Mouse (Mus musculus) lung, postnatal 0 days (tissue): ENCODE results near the gene Ubxn10. TPM values are rescaled to one million over a fixed set of nuclear protein-coding genes. Genes with fewer than 3 reads are reported as not detected.

Source experiments
- ATAC-seq: fragments of 200-750 bp; cut with Nextera tagmentation; 2 replicates; pipeline ENCODE4 v1.8.0; 2017; ENCODE audit warnings: moderate library complexity
- DNase-seq: peaks from one replicate; pipeline ENCODE4 v3.0.0-alpha.2; 2016; ENCODE audit warnings: low spot score
- H3K27ac ChIP-seq: fragments of 300-500 bp; sonication (generic); 2 replicates; pipeline ENCODE4 v1.5.1; 2014; ENCODE audit warnings: antibody characterized with exemption, mild to moderate bottlenecking, low read length, mixed read lengths
- H3K27me3 ChIP-seq: fragments of 300-500 bp; sonication (generic); replicated peaks from 2 replicates; pipeline ENCODE4 v1.6.1; 2014; ENCODE audit warnings: low read length, mixed read lengths; ENCODE audit not compliant: insufficient read depth
- H3K36me3 ChIP-seq: fragments of 300-500 bp; sonication (generic); 2 replicates; pipeline ENCODE4 v1.6.1; 2014; ENCODE audit warnings: low read length, mixed read lengths; ENCODE audit not compliant: insufficient read depth
- H3K4me1 ChIP-seq: fragments of 300-500 bp; sonication (generic); 2 replicates; pipeline ENCODE4 v1.6.1; 2014; ENCODE audit warnings: antibody characterized with exemption, low read depth, low read length, mixed read lengths; ENCODE audit not compliant: insufficient read depth
- H3K4me2 ChIP-seq: fragments of 300-500 bp; sonication (generic); replicated peaks from 2 replicates; pipeline ENCODE4 v1.6.1; 2014; ENCODE audit warnings: low read depth, mild to moderate bottlenecking, low read length, moderate library complexity, mixed read lengths
- H3K4me3 ChIP-seq: fragments of 300-500 bp; sonication (generic); 2 replicates; pipeline ENCODE4 v1.5.1; 2014; ENCODE audit warnings: low read depth, low read length
- H3K9ac ChIP-seq: fragments of 300-500 bp; sonication (generic); replicated peaks from 2 replicates; pipeline ENCODE4 v1.6.1; 2014; ENCODE audit warnings: low read depth, mild to moderate bottlenecking
- H3K9me3 ChIP-seq: fragments of 300-500 bp; sonication (generic); 2 replicates; pipeline ENCODE4 v1.6.1; 2016; ENCODE audit warnings: low read length, mixed read lengths
- CTCF ChIP-seq: IDR thresholded peaks from 2 replicates; pipeline ENCODE4 v1.5.1; 2016; ENCODE audit warnings: antibody characterized with exemption, mild to moderate bottlenecking
- EP300 ChIP-seq: IDR thresholded peaks from 2 replicates; pipeline ENCODE4 v1.6.1; 2016; ENCODE audit warnings: antibody characterized with exemption, mild to moderate bottlenecking, control low read depth
- WGBS: fragments of 180-500 bp; shearing (Covaris S2); extraction: QIAGEN DNeasy Blood & Tissue Kit; methylation state at CpG from one replicate; pipeline ENCODE4 v1.1.7; 2014; 5-methylcytosine and 5-hydroxymethylcytosine counted together
- polyA plus RNA-seq: library from polyadenylated mRNA; unstranded; fragments of >200 nt; fragmentation: Nextera tagmentation; extraction: Ambion mirVana; gene quantifications from 2 replicates; pipeline ENCODE4 v1.2.1, GENCODE M21; 2015

Gene Ubxn10
- polyA plus RNA-seq, 1 experiment from 2014 or later, result 10.1 TPM

DNA sequence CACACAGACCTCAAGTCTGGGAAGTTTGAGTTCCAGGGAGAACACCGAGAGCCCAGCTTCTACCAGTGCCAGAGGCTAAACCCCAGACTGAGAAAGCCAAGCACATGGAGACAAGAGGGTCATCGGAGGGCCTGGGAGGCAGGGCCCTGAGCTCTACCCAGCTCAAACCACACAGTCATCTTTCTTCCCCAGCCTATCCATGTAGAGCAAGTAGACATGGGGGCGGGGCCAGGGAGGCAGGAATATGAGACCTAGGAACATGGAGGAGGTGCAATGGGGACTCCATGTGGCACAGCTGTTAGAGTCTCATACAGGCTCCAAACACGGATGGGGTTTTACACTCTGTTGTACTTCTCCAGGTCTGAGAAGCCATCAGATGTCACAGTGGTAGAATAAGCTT, 8.9 kb upstream of the Ubxn10 start:
- 51% methylated on average over 4 of the region's 4 CpGs for WGBS
- no peak overlapping the region for H3K4me3 ChIP-seq
- no peaks in the 10 kb centered on the region for H3K9me3 ChIP-seq
- peak; percentile 50 for ATAC-seq
- H3K27me3 ChIP-seq, result no peaks in the 10 kb centered on the region
- H3K4me2 ChIP-seq, result no peak overlapping the region
- TF ChIP-seq CTCF (peak; percentile 15; the same call in 1 of the 2 replicates), EP300 (no peak)
- H3K4me1 ChIP-seq, result no peaks in the 10 kb centered on the region
- H3K36me3 ChIP-seq, result no peaks in the 10 kb centered on the region
- H3K9ac ChIP-seq, result no peak overlapping the region
- DNase-seq, result peak; percentile 30
- H3K27ac ChIP-seq, result no peak overlapping the region

DNA sequence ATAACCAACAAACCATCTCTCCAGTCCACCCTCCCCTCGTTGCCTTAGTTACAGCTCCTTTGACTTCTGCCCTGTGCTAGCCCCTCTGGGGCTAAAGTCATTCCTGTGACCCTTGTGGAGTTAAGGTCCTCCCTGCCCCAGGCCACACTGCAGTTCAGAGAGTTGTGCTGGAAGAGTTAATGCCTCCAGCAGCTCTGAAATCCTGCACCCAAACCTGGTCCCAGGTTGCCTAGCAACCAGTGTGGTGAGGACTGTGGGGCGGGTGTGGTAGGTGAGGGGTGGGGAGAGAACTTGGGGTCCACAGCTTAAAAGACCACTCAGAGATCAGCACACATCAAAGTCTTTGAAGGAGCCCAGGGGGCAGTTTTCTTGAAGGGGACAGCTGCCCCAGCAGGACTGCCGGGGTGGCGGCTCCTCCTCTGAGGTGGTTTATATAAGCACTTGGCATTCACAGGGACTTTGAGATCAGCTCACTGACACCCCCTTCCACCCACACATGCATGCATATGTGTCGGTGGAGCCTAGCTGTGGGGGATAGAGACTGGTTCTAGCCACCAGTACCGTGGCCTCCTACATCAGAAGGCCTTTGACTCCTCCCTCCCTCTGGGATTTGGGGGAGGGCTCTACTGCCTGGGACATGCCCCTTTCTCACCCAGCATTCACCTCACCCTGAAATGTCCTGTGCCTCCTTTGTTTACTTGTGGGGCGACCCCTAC, 2.3 kb upstream of the Ubxn10 start:
- no peak overlapping the region for H3K9ac ChIP-seq
- TF ChIP-seq EP300 (no peak), CTCF (no peak)
- H3K4me3 ChIP-seq, result no peak overlapping the region
- H3K4me1 ChIP-seq, result peaks cover 7% of the 10 kb centered on the region; the same call in 1 of the 2 replicates
- no peaks in the 10 kb centered on the region for H3K9me3 ChIP-seq
- no peak overlapping the region for H3K27ac ChIP-seq
- ATAC-seq (no peak), DNase-seq (no peak)
- no peaks in the 10 kb centered on the region for H3K36me3 ChIP-seq
- WGBS, result 17% methylated on average over 7 of the region's 7 CpGs
- H3K4me2 ChIP-seq, result no peak overlapping the region
- H3K27me3 ChIP-seq, result no peaks in the 10 kb centered on the region

DNA sequence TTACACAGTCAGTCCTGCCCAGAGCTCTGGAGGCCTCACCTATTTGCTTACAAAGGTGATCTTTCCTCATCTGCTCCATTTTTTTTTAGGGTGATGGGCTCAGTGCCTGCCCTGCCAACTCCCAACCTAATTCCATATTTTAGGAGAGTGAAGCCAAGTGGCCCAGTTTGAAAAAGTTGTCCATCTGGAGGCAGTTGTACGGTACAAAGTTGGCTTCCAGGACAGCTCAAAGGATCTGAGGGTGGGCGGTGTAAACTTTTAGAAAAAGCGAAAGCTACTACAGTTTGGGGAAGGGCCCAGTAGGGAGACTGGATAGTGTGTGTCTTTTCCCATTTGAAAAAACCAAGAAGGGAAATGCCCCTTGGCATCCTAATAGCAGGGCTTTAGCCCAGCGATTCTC, 2.1 kb downstream of the Ubxn10 start:
- Histone ChIP-seq H3K9me3 (no peaks in the 10 kb centered on the region), H3K27ac (no peak overlapping the region), H3K4me3 (no peak overlapping the region), H3K9ac (no peak overlapping the region), H3K4me1 (peaks cover 7% of the 10 kb centered on the region; the same call in 1 of the 2 replicates), H3K27me3 (no peaks in the 10 kb centered on the region), H3K4me2 (no peak overlapping the region), H3K36me3 (no peaks in the 10 kb centered on the region)
- ATAC-seq, result no peak
- no peak for DNase-seq
- WGBS, result 86% methylated on average over 4 of the region's 4 CpGs
- TF ChIP-seq CTCF (no peak), EP300 (no peak)

DNA sequence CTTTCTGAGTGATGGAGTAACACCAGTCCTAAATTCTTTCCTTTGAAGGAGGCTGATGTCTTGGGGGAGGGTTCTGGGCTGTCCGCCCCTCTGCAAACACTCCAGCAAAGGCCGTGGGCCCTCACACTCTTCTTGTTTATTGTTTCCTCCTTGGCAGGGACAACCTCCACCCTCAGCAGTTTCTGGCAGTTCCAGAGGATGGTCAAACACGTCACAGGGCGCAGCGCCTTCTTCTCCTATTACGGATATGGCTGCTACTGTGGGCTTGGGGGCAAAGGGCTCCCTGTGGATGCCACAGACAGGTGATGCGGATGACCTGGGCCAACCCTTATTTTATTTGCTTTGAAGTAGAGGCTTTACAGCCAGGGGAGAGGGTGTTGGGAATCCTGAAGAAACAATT, 2.9 kb downstream of the Ubxn10 start:
- Histone ChIP-seq H3K27ac (no peak overlapping the region), H3K9ac (no peak overlapping the region), H3K4me1 (peaks cover 7% of the 10 kb centered on the region; the same call in 1 of the 2 replicates), H3K27me3 (no peaks in the 10 kb centered on the region), H3K4me3 (no peak overlapping the region), H3K36me3 (no peaks in the 10 kb centered on the region), H3K4me2 (no peak overlapping the region), H3K9me3 (no peaks in the 10 kb centered on the region)
- DNase-seq (no peak), ATAC-seq (peak; percentile 11; the same call in 1 of the 2 replicates)
- WGBS, result 43% methylated on average over 7 of the region's 7 CpGs
- TF ChIP-seq EP300 (no peak), CTCF (no peak)

DNA sequence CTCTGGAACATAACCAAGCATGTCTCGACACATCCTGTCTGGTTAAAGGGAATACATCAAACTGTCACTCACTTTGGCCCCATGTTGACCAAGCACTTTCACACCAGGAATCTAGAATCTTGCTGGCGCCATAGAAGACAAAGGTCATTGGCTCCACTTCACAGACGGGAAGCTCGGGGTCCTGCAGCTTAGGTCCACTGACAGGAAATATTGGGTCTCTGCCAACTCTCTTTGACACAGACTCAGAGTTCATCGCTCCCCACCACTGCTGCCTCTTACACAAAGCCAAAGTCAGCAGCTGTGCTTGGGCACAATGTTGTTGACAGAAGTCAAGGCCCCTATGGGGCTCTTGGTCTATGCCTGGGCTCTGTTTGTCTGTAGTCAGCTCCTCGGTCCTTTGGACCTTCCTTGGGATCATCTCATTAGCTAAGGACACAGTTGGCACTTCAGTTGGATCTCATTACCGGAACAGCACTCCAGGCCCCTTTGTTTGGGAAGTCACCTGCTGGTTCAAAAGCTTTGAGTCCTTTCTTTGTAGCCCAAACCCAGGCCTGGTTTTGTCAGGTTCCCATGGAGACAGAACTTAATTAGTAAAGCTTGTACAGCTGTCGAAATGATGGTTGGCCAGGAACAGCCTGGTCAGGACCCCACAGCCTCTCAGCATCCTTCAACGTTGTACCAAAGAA, 7.8 kb downstream of the Ubxn10 start:
- Histone ChIP-seq H3K36me3 (no peaks in the 10 kb centered on the region), H3K27me3 (no peaks in the 10 kb centered on the region), H3K4me1 (peaks cover 11% of the 10 kb centered on the region; the same call in 1 of the 2 replicates), H3K9me3 (no peaks in the 10 kb centered on the region), H3K4me2 (no peak overlapping the region), H3K9ac (no peak overlapping the region), H3K4me3 (no peak overlapping the region), H3K27ac (no peak overlapping the region)
- peak; percentile 76 for ATAC-seq
- TF ChIP-seq EP300 (peak; percentile 83), CTCF (no peak)
- peak; percentile 85 for DNase-seq
- WGBS, result 26% methylated on average over 9 of the region's 9 CpGs

DNA sequence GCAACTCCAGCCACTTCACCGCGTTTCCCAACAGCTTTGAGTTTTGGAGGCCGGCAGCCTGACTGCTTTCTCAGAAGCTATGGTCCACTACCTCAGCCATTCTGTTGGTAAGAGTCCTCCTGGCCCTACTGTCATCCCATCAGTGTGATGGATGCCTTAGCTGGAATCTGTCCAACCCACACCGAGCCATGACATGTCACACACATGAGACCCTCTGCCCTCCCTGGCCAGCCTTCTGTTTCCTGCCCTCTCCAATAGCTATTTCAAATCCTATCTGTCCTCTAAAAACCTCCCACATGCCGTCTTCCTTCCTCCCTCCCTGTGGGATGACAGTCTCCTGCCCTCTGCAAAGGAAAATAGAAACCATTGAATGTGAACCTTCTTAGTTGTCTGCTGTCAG, 11.2 kb downstream of the Ubxn10 start:
- TF ChIP-seq EP300 (no peak), CTCF (no peak)
- Histone ChIP-seq H3K27ac (no peak overlapping the region), H3K4me3 (no peak overlapping the region), H3K9ac (no peak overlapping the region), H3K9me3 (no peaks in the 10 kb centered on the region), H3K4me2 (no peak overlapping the region), H3K36me3 (no peaks in the 10 kb centered on the region), H3K27me3 (no peaks in the 10 kb centered on the region), H3K4me1 (peaks cover 11% of the 10 kb centered on the region; the same call in 1 of the 2 replicates)
- ATAC-seq, result no peak
- 50% methylated on average over 5 of the region's 5 CpGs for WGBS
- DNase-seq, result no peak
